Mouse (Mus musculus): Measurements from ENCODE around the gene Acr.

- TF ChIP-seq POLR2A (IDR thresholded peaks at IDR 0.05; ENCODE audit: control insufficient read depth, low read depth, low read length) (no peak), CTCF (IDR thresholded peaks at IDR 0.05; ENCODE audit: control insufficient read depth, insufficient read depth, insufficient replicate concordance, low read depth, low read length) (no peak)
Observed at GRCm38 (mm10) chr15:89528201-89528850, 39.8 kb upstream of the Acr start.

Data from testis, adult 2 months (tissue).